Mouse (Mus musculus) embryo, embryonic 9.5 days (tissue): ENCODE measurements around the gene Stab2.

Source experiments
- DNase-seq: peaks from one replicate; pipeline ENCODE4 v3.0.0-alpha.2; 2017; ENCODE audit errors: extremely low spot score

Stab2 gene

DNA sequence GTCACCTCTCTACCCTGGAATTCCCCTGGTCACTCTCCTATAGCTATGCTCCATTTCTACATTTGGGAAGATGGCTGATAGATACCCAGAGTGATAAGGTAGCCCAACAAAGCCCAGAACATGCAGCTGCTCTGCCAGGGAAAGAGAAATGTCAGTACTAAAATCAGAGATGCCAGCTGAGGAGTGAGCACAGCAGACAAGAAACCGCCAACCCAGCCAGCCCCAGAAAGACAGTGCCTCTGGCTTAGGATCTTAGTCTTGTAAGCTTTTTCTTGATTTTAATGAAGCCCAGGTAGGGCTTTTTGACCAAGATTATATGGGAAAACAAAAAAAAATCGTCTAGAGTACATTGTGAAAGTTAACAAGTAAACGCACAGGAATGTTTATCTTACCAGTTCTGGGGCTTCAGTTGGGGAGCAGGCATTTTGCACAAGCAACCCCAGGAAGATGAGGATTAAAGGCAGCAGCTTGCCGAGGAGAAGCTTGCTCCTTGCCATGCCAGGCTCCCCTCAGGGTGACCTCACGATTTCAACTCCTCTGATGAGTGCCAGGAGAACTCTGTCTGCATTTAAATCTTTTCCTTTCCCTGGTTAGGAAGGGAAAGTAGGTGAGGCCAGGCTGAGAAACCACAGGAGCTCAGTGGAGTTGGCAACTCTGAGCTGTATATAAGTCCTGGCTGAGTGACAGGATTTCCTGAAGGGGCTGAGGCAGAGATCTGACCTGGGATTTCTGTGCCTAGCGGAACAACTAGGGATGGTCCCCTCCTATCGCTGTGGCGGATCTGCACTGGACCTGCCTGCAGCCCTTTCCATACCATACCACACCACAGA is at the start of gene Stab2:
TSS of gene Stab2 (minus strand) at position 641 of the 830 bp plus-strand sequence.
- DNase-seq, result no peak

DNA sequence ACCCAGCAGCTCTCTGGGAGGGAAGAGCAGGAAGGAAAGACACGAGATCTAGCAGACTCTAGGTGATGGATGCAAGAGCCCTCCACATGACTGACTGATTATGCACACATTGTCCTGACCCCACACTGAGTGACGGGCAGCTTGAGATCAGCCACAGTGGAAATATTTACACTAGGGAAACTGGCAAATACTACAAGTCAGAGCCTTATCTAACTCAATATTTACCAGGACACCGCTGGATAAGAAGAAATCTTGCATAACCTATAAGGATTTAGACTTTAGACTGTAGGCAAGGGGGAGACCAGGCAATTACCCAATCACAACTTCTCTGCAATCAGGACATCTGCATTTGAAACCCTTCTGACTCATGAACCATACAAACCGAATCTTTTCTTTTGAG is 43.9 kb upstream of the Stab2 start:
- DNase-seq, result no peak

DNA sequence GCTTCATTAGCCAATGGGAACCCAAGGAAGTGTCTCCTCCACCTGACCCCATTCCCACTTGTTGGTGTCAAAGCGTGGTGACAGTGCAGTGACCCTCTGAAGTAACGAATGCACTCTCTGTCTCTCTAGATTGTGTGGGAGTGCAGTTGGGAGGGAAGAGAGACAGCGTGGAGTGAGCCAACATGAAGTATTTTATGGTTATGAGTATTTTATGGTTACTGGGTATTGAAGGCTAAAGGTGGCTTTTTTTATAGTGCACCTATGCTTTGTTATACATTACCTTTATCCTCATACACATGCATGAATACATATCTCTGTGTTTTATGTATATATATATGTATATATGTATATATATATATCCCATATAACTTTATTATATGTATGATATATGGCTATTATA is 41.4 kb upstream of the Stab2 start:
- DNase-seq, result no peak

DNA sequence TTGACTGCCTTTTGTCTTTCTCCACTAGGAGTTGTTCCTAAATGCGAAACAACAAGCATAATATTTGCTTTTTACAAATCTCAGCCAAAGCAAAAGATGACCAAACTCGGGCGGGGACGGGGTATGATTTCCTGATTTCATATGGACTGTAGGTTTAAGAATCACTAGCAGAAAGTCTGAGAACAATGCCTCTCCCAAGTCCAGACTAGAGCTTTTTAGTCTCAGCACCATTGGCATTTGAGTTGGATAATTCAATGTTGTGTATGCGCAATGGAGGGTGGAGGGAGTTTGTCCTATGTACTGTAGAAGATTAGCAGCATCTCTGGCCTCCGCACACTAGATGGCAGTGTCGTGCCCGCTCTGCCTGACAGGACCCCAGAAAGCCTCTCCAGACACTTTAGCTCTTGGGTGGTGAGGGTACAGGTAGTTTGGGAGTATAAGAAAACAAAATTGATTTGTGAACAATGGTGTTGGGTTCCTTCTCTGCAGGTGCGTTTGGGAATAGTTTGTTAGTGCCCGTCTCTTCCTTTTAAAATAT is 39.2 kb upstream of the Stab2 start:
- DNase-seq, result no peak

DNA sequence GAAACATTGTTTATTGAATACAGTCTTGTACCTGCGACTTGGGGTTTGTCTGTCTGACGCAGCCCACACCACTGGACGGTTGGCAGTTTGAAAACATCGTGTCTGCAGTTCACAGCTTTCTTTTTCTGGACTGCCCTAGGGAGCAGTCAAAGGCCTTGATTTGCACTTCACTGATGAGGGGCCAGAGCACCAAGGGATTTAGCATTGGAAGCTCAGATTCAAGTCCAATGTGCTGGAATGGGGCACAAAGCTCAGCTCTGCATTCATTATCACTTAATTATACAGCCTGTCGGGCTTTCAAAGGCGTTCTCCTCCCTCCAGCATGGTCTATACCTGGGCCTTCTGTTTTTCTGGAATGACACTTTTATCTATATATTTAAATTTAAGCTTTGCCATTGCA is 38.6 kb upstream of the Stab2 start:
- no peak for DNase-seq

DNA sequence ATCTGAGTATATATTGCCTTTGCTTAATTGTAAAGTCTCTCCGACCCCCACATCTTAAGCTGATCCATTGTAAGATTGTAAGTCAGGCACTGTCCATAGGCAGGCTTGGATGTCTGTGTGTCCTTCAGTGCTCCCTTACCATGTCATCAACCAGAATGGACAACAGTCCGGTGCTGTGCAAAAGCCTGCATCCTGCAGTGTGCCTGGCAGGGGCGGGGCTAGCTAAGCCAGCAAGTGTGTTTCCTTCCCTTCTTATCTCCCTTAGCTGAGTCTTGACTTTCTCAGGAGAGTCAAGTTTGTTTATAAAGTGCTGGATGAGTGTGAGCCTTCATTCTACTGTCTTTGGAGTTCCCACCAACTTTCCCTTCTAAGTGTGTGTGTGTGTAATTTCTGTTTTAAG is 37.4 kb upstream of the Stab2 start:
- DNase-seq, result no peak

DNA sequence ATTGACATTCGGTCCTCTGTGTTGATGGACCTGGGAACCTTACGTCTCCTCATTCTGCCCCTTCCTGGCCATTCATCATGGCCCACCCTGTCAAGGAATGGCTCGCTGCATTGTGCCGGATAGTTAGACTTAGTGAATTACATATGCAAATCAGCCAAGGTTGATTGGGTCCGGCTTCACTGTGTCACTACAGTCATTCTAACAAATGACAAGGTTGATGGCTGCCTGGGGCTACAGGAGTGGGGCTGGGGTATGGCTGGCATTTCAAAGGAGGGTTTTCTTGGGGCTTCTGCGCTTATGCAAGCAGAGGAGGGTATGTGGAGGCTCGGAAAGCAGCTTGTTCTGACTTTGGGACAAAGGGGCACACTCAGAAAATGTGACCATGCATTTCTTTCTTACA is 33.4 kb upstream of the Stab2 start:
- no peak for DNase-seq

DNA sequence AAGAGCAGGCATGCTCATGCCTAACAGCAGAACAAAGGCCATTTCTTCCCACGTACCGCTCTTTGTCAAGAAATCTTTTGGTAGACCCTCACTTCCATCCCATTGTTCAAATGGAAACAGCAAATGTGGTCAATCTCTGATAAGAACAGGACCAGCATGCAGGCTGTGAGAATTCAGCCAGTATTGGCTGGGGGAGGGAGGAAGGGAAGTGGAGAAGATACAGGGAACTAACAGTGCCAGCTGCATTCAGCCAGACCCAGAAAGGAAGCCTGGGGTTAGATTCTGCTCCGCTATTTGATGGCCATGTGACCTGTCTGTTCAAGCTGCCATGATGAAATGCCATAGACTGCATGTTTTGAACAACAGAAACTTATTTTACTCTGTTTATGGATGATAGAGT is 32.0 kb upstream of the Stab2 start:
- DNase-seq, result no peak

DNA sequence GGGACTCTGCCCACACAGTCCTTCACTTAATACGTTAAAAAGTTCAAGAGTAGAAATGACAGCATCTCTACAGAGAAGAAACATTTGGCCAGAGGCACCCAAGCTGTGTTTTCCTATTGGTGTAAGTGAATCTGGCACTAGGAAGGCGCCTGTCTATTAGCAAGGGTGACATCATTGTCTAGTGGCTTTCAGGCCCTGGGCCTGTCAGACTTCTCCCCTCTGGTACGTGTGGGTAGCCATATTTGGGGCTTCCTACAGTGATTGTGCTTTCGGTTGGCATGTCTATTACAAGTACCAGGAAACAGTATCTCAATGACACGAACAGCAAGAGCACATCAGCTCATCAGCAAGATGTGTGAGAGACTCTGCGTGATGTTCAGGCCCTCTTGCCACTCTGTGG is 31.5 kb upstream of the Stab2 start:
- no peak for DNase-seq

DNA sequence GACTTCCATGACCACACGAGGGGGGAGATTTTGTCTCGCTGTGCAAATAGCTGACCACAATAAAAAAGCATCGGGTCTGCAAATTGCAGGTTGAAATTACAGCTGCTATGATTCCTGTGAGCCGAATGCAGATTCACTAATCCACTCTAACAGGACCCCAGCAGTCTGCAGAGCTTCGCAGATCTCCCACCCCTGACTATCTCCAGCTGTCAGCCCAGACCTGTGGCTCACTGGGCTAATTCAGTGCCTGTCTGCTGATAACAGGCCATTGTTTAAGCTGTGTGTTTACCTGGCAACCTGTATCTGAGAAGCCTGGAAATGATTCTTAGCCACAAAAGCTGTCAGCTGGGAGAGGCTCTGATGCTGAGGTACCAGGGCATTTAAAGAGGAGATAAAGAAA is 29.2 kb upstream of the Stab2 start:
- DNase-seq, result no peak

DNA sequence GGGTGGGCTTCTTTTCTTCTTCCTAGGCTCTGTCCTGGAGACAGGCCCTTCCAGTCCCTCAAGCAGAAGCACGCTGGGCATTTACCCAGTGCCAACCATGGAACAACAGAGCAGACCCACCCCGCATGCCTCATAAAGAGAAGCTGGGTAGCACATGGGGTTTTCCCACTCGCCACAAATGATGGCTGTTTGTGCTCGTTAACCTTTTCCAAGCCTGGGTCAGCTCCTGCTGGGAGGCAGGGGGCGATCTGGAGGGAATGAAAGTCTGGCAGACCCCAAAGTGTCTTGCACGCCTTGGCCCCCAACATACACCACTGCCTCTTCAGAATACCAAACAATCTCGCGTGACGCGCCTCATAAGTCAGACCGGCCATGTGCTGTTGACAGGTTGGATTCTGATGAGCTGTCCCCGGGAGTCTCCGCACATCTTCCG is 28.5 kb upstream of the Stab2 start:
- DNase-seq, result peak; percentile 51

DNA sequence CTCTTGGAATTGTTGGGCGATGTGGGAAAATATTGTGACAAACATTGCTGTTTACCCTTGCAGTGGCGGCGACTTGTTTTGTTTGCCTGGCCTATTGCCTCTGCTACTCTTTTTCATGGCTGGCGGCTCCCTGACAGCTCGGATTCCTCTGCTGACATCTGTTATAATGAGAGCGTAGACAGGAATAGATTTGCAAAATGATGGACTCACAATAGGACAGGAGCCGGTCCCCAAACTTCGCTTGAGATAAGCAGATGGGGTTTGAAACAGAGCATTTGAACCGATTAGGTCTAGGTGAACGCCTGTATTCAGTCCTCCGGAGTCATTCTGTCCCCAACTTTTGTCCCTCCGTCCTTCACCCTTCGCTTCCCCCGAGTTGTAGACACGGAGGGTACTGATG is 28.0 kb upstream of the Stab2 start:
- no peak for DNase-seq

DNA sequence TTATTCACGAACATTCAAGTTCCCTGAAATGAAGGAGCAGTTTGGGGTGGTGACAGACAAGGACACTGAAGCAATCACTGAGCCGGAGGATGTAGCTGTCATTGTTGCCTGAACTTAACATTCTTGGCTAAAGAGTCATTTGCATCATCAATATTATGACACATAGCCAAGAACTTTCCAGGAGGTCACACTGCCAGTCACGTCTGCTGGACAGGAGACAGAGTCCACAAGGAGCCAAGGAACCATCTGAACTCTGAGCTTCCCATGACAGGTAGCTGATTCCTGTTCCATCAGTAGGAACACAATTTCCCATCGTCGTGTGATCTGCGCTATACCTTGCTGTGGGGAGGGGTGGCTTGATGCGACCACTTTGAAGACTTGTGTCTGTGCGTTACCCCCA is 24.9 kb upstream of the Stab2 start:
- no peak for DNase-seq

DNA sequence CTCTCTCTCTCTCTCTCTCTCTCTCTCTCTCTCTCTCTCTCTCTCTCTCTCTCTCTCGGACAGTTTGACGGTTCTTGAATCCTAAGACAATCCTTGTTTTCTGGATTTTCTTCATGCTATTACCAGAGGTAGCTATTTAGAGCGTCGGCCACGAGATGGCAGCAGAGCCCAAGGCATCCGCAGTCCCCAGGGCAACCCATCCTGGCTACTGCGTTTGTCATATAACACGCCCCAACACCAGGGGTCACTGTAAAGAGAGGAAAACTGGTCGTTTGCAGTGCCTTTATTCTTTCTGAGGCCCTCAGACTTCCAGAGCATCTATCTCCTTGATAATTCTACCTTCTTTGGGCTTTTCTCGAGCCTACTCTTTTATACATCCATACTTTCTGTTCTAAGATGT is 17.1 kb upstream of the Stab2 start:
- peak; percentile 79 for DNase-seq

DNA sequence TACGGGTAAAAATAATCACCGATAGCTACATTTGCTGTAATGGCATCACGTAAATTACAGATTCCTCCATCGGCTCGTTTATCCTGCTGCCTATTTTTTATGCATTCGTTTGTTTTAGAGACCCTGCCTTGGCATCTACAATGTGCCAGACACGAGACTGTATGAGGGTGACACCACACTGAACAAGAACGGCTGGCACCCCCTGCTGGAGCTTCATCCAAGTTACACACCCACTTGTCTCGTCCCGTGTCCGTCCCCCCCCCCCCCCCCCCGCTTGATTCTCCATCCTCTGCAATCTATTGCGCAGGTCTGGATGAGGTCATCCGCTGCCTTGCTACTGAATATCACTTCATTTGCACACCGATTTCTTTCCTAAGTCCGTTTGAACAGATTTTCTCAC is 12.9 kb upstream of the Stab2 start:
- DNase-seq, result no peak

DNA sequence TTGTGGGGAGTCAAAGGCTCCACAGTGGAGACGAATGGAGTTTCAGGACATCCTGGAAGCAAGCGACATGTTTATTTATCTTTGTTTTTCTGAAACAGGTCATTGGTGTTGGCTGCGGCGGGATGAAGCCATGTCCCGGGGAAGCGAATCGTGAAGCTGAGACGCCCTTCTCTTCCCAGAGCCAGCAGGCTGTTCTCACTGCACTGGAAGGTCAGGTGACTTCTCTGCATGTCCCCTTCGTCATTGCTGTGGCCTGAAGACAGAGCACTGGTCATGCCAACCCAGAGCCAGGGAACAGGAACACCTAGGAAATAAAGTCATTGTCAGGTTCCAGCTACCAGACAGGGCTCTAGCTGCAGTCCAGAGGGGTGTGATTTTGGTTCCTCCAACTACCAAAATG is 11.1 kb upstream of the Stab2 start:
- no peak for DNase-seq

DNA sequence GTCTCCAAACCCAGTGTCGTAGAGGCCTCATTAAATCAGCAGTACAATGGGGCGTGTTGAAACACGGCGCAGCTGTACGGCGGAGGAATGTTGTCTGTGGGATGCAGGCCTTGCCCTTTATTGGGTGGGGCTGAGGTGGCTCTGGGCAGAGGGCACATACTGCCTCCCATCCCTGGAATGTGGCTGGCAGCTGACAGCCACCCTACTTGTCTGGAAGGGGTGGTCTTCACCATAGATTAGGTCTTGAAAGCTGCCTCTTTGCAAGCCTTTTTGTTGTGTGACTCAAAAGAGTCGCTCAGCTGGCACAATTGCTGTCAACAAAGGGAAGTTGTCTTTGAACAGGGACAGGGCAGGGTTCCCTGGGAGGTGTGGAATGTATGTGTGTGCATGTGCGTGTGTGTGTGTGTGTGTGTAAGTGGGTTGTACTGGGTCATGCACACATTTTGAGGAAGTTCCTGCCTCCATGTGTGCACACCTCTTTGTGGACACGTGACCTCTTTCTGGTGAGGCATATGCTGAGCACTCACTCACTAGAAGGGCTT is 8.4 kb upstream of the Stab2 start:
- DNase-seq, result peak; percentile 38

DNA sequence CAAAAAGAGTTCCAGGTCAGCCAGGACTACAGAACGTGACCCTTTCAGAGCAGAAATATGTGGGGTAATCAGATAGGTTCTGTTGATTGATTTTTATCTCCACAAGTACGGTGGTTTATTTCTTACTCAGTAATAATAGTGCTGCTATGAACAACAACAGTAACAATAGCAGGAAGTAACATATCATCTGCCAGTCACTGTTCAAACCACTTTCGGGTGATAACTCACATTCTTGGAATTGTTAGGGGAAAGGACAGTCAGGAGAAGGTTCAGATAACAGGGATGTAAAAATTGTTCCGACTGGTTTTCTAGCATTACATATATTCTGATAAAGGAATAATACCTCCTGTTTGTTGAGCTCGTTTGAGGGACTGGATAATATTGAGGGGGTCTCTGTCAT is 7.6 kb upstream of the Stab2 start:
- no peak for DNase-seq

DNA sequence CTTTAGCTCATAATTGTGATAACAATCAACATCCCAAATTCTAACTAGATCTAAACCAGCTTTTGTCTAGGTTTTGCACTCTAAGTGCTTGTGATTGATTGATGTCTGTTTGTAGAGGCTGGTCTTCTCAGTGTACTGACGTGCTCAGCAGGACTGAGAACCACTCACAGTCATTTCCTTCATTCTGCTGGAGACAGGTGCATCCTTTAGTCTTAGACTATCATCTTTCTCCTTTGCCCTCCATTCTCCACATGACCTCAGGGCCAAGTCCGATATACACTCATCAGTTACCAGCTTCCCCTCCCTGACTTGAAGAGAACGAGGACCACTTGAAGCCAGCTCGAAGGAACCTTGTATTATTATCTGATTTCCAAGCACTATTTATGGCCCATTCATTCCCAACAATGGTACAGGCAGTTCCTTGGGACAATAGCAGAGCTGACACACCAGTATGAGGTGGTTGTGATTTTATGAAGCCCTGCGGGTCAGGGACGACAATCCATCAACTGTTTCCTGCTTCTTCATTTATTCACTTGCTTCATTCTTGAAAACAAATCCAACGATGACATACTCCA is 6.7 kb upstream of the Stab2 start:
- DNase-seq, result no peak

DNA sequence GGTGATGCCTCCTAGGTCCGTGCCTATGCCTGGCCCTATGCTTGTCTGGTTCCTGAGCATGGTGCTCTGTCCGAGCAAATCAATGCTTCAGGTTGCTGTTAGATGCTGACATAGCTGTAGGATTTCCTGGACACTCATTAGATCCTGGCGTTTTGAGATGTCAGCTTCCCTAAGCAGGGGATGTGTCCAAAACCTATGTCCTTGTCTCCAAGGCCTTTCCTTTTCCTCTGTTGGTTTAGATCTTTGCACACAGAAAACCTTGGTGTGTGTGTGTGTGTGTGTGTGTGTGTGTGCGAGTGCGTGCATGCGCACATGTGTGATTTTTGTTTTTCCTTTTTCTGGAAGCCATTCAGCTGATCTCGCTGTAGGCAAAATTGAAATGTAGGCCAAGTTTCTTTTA is 4.3 kb upstream of the Stab2 start:
- DNase-seq, result no peak

DNA sequence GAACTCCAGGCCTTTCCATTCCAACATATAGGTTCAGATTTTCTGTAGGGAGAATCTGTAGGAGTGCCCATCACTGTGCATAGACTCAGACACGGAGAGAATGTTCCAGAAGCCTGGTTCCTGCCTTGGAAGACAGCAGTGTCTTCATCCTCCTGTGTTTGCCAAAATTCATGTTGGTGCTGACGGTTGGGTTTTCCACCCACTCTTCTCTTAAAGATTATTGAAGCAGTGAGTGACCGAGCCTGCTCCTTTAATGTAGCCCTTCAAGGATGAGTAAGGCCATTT is 332 bp upstream of the Stab2 start:
- no peak for DNase-seq

DNA sequence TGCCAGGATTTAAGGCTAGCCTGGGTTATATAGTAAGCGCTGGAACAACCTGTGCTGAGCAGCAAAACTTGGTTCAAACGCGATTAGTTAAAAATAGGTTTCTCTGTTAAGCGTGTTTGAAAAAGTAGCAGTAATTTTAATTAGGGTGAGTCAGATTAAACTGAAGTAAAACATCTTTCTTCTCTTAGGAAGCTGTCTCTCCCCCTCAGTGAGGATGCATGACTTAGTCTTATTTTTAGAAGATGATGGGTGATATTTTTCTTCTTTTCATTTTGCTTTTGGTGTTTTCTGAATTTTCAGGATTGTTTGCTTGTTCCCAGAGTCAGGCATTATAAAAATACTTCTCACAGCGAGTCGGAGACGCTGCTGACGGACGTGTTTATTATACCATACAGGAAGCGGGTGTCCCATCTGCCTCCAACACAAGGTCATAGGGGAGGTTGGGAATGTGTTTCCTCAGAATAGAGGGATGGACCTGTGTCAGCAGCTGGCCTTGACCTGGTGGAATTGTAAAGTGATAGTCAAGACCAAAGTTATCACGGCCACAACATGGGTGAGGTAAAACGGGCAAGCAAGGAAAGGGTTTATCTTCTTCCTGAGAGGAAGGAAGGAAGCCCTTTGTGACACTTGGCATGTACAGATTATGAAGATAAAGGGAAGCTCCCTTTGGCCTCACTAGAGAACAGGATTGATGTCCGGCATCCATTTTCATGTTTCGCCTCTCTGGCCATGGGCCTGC is 15.4 kb downstream of the Stab2 start:
- no peak for DNase-seq

DNA sequence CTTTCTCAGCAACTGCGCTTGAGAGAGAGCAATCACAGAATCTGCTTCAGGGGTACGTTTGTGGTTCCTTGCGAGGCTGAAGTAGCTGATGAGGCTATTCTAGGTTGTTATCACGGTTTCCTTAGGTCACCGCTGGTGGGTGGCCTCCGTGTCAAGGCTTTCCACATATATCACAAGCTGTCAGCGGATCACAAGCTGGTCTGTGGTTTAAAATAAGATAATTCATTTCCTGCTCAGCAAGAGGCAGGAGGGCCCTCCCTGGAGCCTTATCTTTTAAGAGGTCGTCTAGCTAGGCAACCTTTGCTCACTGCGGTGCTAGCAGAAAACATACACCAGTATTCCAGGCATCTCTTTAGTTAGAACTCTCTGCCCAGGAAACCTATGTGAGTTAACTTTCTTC is 17.2 kb downstream of the Stab2 start:
- no peak for DNase-seq
